Mouse (Mus musculus): ENCODE data around the gene Las1l. TPM values are rescaled to one million over a fixed set of nuclear protein-coding genes. Genes with fewer than 3 reads are reported as not detected.

Las1l gene
- 10 to 100 TPM; 26.9 to 28.6 TPM for total RNA-seq (2021)
- long read RNA-seq, experiment 1, transcript Las1l-202 (14 exons, 2,581 nt), result major isoform, 22 of 57 reads
- long read RNA-seq, experiment 1, transcript Las1l-201 (13 exons, 2,530 nt), result minor isoform, 8 of 57 reads
- long read RNA-seq, experiment 1, partial matches to known transcripts, result 17 of 57 reads
- long read RNA-seq, experiment 1, other reads (novel, unspliced or antisense), result 10 of 57 reads
- long read RNA-seq, experiment 2, transcript Las1l-201 (13 exons, 2,530 nt), result minor isoform, 8 of 47 reads
- long read RNA-seq, experiment 2, transcript Las1l-202 (14 exons, 2,581 nt), result major isoform, 19 of 47 reads
- long read RNA-seq, experiment 2, partial matches to known transcripts, result 16 of 47 reads
- long read RNA-seq, experiment 2, other reads (novel, unspliced or antisense), result 4 of 47 reads

GRCm38 (mm10) chrX:95956497-95957293, at the start of gene Las1l:
TSS of gene Las1l (minus strand) at chrX:95956962.
- DNase-seq (ENCODE audit: low spot score), result peak; percentile 90

GRCm38 (mm10) chrX:96006395-96006794, 49.6 kb upstream of the Las1l start:
- DNase-seq (ENCODE audit: low spot score), result no peak

GRCm38 (mm10) chrX:95999601-96000000, 42.8 kb upstream of the Las1l start:
- DNase-seq (ENCODE audit: low spot score), result no peak

- DNase-seq (ENCODE audit: low spot score), result no peak
Observed at GRCm38 (mm10) chrX:95993206-95993605, 36.4 kb upstream of the Las1l start.

GRCm38 (mm10) chrX:95969936-95970335, 13.2 kb upstream of the Las1l start:
- no peak for DNase-seq (ENCODE audit: low spot score)

GRCm38 (mm10) chrX:95969116-95969515, 12.4 kb upstream of the Las1l start:
- no peak for DNase-seq (ENCODE audit: low spot score)

- DNase-seq (ENCODE audit: low spot score), result peak; percentile 45
Observed at GRCm38 (mm10) chrX:95968594-95968965, 11.8 kb upstream of the Las1l start.

GRCm38 (mm10) chrX:95967847-95968593, 11.3 kb upstream of the Las1l start:
- DNase-seq (ENCODE audit: low spot score), result peak; percentile 1

GRCm38 (mm10) chrX:95965036-95965435, 8.3 kb upstream of the Las1l start:
- DNase-seq (ENCODE audit: low spot score), result no peak

GRCm38 (mm10) chrX:95963366-95963765, 6.6 kb upstream of the Las1l start:
- no peak for DNase-seq (ENCODE audit: low spot score)

GRCm38 (mm10) chrX:95957461-95957860, 699 bp upstream of the Las1l start:
- DNase-seq (ENCODE audit: low spot score), result peak; percentile 1

- peak; percentile 5 for DNase-seq (ENCODE audit: low spot score)
Observed at GRCm38 (mm10) chrX:95950776-95951175, 6.0 kb downstream of the Las1l start.

GRCm38 (mm10) chrX:95948135-95948534, 8.6 kb downstream of the Las1l start:
- no peak for DNase-seq (ENCODE audit: low spot score)

- no peak for DNase-seq (ENCODE audit: low spot score)
Observed at GRCm38 (mm10) chrX:95945496-95945895, 11.3 kb downstream of the Las1l start.

- no peak for DNase-seq (ENCODE audit: low spot score)
Observed at GRCm38 (mm10) chrX:95935481-95935880, 21.3 kb downstream of the Las1l start.

- DNase-seq (ENCODE audit: low spot score), result no peak
Observed at GRCm38 (mm10) chrX:95902716-95903115, 54.0 kb downstream of the Las1l start.

Other genes starting within 250 kb of the Las1l start
- under 1 TPM; 0.27 to 0.28 TPM for gene Zc3h12b, start 245.3 kb downstream of the Las1l start, total RNA-seq (2021)
- 10 to 100 TPM; 18.9 to 33.7 TPM for gene Msn, start 139.1 kb upstream of the Las1l start, total RNA-seq (2021)